Mouse (Mus musculus): ENCODE results near the gene Unc5c.

Unc5c gene

DNA sequence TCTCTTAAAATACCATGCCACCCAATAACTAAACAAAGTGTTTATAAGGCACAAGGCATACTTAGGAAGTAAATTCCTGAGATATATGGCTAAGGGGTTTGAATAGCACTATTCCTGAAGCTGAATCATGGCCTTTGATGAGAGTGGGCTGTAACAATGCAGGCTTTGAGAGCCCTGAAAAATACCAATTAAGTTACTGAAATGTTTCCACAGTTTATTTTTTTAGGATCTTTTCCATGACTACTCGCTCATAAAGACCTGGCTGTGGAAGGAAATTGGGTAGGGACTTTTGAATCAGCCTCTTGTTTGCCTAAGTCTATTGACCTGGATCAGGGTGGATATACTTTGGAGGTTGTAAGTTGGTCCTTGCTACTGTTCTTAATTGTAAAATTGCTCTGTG lies 44.8 kb downstream of the Unc5c start:
- no peak for DNase-seq (ENCODE audit: low spot score in 2 of 2)

DNA sequence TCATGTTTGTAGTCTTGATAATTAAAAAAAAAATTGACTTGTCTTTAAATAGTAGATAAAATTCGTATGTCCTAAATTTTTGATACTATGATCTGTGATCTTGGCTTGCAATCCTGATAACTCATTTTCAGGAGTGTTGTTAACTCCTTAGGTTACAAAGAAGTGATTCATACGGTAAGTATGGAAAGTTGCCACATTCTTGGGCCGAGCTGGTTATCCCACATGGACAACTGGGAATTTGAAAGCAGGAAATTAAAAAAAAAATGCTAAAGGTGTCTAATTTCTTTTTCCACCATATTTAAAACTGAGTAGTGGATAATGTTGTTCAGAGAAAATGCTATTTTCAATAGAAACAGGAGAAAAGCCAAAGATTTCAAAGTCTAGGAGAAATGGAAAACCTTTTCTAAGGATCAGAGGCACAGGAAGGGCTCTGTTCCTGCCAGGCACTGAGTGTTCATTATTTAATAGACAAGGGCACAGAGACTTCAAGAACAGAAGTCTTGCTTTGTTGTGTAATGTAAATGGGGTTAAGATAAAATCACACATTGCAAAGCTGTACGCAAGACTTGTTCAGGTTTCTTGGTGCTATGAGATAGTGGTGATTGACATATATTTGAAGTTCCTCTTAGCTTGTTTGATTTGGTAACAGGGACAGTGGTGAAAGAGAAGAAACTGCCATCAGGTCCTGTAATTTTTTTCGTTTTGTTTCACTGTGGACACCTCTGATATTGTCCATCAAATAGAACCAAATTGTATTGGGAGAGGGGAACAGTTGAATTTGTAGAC lies 46.4 kb downstream of the Unc5c start:
- no peak for DNase-seq (ENCODE audit: low spot score in 2 of 2)

DNA sequence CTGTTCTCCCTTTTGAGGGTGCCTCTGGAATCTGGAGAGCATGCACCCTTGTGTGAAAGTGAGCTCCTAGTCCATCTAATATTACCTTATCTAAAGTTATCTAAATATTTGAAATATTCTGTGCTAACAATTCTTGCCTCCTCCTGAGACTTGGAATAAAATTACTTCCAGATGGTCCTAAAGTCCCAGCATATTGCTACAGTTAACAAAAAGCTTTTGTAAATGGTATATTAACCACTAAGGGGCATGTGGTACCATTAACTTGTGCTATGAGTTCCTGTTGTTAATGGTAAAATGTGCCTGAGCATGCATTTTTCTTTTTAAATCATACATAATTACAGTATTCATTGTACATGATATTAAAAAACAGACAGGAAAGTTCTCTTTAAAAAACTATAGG lies 63.7 kb downstream of the Unc5c start:
- DNase-seq (ENCODE audit: low spot score in 2 of 2) = no peak

DNA sequence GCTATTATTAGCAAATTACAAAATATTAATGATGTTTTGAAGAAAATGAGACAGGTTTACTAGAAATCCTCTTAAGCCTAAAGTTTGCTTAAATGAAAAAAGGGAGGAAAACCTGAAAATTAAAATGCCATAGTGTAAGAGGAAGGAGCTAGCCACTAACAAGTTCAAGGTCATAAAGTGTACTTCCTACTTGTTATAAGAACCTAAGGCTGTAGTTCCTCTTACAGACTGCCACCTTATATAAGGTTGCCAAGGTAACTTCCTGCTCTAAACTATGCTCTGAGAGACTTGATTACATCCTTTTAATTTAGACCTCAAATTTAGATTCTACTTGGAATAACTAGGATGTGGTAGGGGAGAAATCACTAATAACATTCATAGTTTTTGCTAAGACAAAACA lies 64.6 kb downstream of the Unc5c start:
- no peak for DNase-seq (ENCODE audit: low spot score in 2 of 2)

DNA sequence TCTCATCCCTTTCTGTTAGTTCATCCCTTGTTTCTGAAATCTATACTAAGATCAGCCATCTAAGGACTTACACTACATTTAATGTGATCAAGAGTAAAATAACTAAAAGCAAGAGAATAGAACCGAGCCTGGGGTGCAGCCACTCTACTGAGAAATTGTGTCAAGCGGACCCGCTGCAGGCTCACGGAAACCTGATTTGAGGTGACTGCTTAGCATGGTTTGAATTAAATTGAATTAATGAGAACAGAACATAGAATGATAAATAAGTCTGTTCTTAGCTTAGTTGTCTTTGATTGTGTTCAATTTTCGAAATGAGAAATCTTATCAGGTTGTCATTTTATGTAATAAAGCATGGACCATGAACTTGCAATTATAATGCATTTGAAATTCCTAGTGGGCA lies 68.8 kb downstream of the Unc5c start:
- no peak for DNase-seq (ENCODE audit: low spot score in 2 of 2)

DNA sequence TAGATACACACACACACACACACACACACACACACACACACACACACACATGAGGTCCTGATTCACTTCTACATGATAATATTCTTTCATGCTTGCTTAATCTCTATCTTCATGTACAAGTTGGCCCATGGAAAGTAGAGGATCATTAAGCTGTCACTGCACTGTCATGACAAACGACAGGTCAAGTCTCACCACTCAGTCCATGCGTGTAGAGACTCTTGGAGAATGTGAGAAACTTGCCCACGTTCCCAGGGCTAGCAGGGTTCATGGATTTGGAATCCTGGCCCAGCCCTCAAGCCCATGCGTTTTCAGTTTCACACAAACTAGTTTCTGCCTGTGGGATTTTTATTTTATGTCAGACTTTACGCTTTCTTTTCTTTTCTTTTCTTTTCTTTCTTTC lies 71.8 kb downstream of the Unc5c start:
- DNase-seq (ENCODE audit: low spot score in 2 of 2) = no peak

DNA sequence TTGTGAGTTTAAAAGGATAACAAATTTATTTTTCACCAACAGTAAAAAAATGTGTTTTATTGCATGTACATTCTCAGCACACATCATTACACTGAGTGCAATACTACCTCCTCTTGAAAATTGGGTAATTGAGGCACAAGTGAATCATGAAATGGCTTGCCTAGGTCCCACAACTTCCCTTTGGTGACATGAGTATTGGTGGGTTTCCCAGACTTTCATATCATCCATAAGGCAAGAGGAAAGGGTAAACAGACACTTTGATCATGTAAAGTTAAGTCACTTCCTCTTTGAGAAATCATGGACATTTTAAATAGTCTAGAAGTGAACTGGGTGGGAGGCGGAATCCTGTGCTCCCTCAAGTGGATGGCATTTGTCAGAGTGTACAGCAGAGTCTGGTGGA lies 73.1 kb downstream of the Unc5c start:
- DNase-seq (ENCODE audit: low spot score in 2 of 2) = no peak

DNA sequence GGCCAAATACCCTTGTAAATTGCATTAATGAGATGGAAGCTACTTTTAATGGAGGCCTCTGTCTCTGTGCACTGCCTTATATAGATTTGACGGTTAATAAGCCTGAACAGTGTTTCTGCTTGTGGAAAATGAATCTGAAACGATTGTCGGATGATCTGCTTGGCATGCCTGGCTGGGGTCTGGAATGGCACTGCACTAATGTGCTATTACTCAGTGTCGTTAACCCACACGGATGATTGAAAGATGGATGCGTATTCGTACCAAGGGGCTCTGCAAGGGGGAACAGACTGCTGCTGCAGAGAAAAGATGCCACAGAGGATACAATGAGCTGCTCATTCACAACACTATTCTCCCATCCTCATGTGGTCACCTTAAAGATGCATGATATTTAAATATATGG lies 75.7 kb downstream of the Unc5c start:
- no peak for DNase-seq (ENCODE audit: low spot score in 2 of 2)

DNA sequence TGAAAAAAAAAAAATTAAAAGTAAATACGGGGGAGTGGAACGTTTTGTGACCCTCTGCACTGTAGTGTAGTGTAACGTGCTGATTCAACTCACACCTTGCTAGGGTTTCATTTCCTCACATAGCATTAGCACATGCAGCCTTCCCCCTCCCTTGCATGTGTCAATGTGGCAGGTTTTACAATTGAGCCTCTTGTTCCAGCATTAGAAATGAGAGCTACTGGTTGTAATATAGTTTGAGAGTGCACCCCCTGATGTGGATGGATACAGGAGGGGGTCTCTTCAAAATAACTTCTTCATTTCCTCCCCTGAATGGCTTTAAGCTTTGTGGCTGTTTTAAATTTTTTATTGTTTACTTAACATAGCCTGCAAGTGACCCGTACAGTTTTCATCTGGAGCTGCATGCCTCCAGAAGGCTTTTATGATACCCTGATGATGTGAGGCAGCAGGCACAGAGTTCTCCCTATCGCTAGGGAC lies 82.4 kb downstream of the Unc5c start:
- no peak for DNase-seq (ENCODE audit: low spot score in 2 of 2)

DNA sequence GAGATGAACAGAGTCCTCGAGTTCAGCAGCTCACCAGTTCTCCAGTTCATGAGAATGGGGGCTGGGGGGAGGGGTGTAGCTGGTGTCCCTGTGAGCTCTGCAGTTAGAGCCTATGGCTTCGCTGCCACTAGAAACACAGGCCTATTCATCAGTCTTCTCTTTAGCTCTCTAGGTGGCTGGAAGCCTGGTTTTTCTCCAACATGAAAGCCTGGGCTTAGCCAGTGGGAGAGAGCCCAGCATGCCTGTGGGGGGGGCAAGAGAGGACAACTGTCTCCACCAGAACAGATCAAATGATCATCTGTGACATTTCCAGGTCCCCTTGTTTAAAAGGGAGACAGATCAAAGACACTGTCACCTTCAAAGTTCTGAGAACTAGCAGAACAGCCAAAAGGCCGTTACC lies 84.6 kb downstream of the Unc5c start:
- no peak for DNase-seq (ENCODE audit: low spot score in 2 of 2)

DNA sequence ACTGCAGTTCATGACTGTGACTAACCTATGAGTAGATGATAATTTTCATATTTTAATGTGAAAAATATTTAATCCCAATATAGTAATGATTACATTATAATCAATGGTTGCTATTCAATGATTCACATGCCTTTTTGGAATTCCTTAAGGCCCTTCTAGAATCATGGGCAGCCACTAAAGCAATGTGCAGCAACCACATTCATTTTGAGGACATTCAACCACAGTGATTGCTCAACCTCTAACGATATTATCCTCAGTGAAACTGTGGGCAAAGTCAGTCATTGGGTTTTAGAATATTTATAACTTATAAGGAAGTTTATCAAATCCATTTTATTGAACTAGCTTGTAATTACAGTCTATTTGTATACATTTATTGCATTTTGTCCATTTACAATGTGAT lies 87.9 kb downstream of the Unc5c start:
- DNase-seq (ENCODE audit: low spot score in 2 of 2) = no peak

DNA sequence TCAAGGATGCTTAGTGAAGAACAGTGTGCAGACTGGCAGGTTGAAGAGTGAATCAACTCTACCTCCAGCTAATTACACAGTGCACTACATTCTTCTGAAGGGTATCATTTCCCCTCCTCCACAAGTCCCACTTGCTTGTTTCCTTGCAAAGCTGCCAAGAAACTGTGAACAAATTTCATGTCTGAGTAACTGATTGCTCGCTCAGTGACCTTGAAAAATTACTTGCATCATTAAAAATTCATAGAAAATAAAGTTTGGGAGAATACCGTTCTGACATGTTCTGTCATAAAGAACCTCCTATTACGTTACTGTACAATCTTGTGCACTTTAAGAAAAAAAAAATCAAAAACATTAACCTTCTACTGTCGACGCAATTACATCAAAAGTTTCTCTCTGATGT lies 92.1 kb downstream of the Unc5c start:
- no peak for DNase-seq (ENCODE audit: low spot score in 2 of 2)

DNA sequence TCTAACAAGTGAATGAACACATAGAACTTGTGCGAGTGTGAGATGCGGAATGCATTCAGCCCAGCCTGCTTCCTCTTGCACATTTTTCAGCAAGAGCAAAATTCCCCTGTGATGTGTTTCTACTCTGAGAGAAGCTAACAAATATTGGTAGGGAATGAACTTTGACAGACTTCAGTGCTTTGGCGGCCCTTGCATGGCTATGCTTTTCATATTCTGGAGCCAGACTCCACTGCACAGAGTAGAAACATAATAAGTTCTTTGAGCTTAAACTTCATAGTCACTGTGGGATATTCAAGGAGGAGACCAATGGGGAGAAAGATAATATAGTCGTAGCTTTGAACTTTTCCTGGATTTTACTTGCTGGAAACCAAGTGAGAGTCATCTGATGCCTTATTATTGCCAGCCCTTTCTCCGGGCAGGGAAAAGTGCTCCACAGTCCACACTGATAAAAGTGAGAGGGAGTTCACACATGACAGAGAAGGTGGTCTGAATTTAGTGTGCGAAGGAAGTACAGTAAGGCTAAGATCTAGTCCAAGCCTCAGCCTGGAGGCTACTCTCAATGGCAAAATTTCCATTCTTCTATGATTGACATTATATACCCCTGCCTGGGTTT lies 110.2 kb downstream of the Unc5c start:
- DNase-seq (ENCODE audit: low spot score in 2 of 2) = no peak

DNA sequence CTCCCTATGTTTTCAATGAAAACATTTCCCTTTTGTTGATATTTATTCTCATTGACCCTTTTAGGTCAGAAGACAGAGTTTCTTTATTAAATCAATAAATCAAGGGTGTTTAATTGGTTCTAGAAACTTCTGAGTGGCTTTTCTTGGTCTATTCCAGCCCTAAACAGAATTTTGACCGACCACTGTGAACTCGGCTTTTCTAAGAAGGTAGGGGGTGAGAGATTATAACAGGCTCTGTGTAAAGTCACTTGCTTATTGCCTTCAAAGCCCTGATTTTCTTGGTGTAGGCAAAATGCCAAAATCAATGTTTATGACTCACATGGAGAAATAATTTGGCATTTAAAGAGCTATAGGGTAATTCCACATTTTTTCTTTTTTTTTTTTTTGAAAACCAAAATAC lies 112.4 kb downstream of the Unc5c start:
- no peak for DNase-seq (ENCODE audit: low spot score in 2 of 2)

DNA sequence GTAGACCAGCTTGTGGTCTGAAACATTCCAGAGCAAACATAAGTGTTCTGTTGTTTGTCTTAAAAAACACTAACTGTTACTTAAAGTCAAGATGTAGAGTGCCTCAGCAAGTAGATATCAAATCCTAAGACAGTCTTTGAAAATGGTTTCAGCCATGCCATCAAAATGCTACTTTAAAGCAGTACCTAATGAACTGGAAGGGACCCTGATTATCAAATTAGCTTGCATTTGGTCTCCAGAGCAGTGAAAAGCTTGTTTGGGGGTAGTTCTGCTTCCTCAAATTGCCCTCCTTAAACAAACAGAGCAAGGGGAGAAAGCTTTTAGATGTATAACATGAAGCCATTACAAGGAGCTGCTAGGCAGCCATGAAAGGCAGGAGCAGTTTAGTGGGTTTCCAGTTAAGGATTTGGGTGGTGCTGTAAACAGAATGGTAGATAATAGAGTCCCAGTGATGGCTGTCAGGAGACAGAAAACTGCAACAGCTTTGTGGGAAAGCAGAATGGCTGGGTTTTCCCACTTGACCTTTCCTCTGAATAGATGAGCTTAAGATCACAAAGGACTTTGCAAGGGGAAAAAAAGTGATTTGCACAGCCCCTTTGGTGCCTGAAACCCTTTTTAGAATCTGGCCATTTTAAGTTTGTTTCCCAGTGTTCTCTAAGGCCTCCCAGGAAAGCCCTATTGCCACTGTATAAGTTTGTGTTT lies 116.3 kb downstream of the Unc5c start:
- no peak for DNase-seq (ENCODE audit: low spot score in 2 of 2)

DNA sequence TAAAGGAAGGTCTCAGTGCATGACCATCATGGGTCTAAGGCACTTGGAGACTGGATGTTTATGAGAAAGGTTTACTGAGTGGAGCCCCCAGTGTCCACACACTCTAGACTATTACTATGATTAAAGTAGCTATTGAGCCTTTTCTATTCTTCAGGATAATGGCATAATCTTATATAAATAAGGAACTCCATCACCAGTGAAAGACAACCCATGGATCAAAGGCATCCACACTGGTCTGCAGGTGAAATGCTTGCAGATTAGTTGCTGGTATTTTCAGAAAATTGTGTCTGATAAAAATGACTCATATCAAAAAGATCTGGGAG lies 116.8 kb downstream of the Unc5c start:
- DNase-seq (ENCODE audit: low spot score in 2 of 2) = no peak

DNA sequence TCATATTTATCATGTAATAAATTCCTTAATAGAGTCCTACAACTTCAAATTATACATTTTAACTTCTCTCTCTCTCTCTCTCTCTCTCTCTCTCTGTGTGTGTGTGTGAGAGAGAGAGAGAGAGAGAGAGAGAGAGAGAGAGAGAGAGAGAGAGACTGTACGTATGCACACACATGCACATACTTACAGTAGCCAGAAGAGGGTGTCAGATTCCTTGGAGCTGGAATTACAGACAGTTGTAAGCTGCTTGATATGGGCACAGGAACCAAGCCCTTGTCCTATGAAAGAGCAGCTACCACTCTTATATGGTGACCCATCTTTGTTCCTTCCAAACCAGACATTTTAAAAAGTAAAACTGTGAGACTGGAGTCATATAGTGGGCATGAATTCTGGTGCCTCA lies 118.2 kb downstream of the Unc5c start:
- DNase-seq (ENCODE audit: low spot score in 2 of 2) = no peak

DNA sequence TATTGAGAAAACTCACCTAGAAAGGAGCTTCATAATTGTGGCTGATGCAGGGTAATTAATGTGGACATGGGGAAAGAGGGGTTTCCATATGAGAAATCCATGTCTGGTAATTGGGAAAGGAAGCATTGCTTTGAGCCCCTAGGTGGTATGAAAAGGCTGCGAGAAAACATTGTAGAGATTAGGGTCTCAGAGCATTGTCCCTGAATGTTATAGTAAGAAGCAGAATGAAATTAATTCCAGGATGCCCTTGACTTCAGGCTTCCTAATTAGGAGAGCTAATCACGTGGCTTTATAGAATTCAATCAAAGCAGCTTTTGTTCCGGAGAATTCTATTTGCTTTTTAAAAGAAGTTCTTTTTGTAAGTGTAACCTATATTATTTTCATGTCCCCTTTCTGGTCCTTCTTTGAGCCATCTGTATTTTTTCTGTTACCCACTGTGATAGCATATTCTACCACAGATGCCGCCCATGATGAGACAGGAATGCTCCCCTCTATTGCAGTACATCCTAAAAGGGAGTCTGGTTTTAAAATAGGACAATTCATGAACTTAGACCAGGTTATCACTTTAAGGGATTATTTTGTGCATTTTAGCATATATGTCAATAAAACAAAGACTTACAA lies 124.5 kb downstream of the Unc5c start:
- no peak for DNase-seq (ENCODE audit: low spot score in 2 of 2)

DNA sequence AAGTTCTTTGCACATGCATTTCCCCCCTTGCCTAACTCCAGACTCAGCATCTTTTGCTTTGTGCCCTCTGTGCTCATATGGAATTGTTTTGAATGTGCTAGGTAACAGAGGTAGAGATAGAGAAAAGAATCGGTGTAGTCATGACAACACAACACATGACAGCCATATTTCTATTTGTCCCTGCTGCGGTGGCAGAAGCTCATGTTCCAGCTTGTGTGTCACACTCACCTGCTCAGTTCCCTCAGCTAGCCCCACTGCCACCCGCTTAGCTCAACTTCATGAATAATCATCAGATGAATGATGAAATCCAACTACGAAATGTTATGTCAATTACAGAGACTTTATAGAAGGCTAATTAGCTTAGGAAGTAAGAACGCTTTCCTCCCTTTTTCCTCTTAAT lies 128.2 kb downstream of the Unc5c start:
- no peak for DNase-seq (ENCODE audit: low spot score in 2 of 2)

DNA sequence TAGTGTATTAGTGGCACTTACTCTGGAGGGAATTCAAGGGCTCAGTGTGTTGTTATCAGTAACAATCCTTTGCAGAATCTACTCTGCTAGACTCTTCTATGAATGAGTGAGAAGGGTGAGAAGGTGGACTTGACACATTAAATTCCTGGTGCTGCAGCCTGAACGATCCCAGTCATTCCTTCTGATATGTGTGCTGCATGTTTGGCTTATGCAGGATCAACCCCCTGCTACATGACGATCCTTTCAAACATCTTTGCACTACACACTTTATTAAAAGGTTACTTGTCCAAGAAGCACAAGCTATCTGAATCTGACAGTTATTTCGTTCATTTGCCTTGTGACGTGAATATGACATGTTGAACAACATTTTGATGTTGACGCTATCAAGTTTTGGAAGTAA lies 129.1 kb downstream of the Unc5c start:
- no peak for DNase-seq (ENCODE audit: low spot score in 2 of 2)

DNA sequence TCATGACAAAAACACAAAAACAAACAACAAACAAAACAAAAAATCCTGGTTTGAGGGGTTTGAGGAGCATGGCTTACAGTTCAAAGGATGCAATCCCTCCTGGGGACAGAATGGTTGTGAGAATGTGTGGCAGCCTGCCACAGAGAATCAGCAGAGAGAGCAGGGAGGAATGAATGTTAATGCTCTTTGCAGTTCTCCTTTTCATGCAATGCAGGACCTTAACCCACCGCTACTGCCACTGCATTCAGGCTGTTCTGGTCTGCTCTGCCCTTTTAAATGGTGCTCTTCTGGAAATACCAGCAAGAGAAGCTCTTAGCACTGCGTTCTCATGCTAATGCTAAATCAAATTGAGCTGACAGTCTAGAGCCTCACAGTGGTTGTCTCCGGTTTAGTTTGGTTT lies 130.1 kb downstream of the Unc5c start:
- DNase-seq (ENCODE audit: low spot score in 2 of 2) = no peak

DNA sequence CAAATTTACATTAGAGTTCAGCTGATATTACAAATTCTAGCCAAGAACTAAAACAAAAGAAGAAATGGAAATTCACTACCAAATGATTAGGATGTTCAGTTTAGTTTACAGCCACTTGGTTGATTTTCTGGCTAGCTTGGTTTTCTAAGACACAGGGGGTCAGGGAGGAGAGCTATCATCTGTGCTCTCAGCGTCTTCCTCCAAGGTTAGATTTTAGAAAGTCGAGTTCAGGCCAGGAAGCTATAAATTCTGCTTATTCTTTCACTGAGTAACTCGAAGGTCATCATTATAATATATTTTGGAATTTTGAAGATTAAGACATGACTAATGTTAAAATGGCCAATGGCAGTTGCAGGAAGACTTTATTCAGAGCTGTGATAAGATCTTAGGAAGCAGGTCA lies 131.4 kb downstream of the Unc5c start:
- DNase-seq (ENCODE audit: low spot score in 2 of 2) = no peak

DNA sequence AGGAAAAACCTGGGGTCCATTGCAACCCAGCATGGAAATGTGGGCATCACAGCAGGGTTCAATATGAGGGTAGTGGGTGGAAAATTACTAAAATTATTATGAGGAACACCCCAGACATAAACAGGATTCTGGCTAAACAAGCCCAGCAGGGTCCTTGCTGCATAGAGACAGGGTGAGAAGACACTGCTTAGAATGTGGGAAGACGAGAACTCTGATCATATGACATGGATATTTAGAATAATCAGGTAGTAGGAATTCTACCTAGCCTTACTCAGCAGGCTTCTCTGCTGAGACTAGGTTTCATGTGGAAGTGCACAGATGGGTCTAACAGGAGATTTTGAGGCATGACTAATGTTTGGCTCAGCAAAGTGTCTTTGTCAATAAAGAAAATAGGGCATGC lies 131.9 kb downstream of the Unc5c start:
- no peak for DNase-seq (ENCODE audit: low spot score in 2 of 2)
